Mouse (Mus musculus): ENCODE results near the gene Lgi4. TPM values are rescaled to one million over a fixed set of nuclear protein-coding genes. Genes with fewer than 3 reads are reported as not detected.

Gene Lgi4
- polyA plus RNA-seq, 1 experiment from 2014 or later, result 0.20 TPM

- peaks cover 29% of the 10 kb centered on the region for H3K27me3 ChIP-seq
These were observed 18.7 kb upstream of the Lgi4 start for GRCm38 (mm10) chr7:31040281-31041022.

GRCm38 (mm10) chr7:31041023-31041407, 18.1 kb upstream of the Lgi4 start:
- Histone ChIP-seq H3K9me3 (no peaks in the 10 kb centered on the region), H3K4me3 (no peak overlapping the region), H3K36me3 (no peaks in the 10 kb centered on the region), H3K4me1 (peaks cover 6% of the 10 kb centered on the region; the same call in 1 of the 2 replicates), H3K9ac (replicated peaks) (no peak overlapping the region), H3K4me2 (replicated peaks) (no peak overlapping the region), H3K27ac (replicated peaks) (no peak overlapping the region), H3K27me3 (peaks cover 29% of the 10 kb centered on the region)
- ATAC-seq (replicated peaks), result no peak
- 41% methylated on average over 8 of the region's 8 CpGs for WGBS

More at GRCm38 (mm10) chr7:31040281-31041022, 18.7 kb upstream of the Lgi4 start:
- ATAC-seq (replicated peaks), result no peak
- Histone ChIP-seq H3K27ac (replicated peaks) (no peak overlapping the region), H3K9ac (replicated peaks) (no peak overlapping the region), H3K4me1 (peaks cover 6% of the 10 kb centered on the region; the same call in 1 of the 2 replicates), H3K9me3 (no peaks in the 10 kb centered on the region), H3K4me2 (replicated peaks) (no peak overlapping the region), H3K36me3 (no peaks in the 10 kb centered on the region), H3K4me3 (no peak overlapping the region)
- WGBS, result 81% methylated on average over 12 of the region's 12 CpGs

GRCm38 (mm10) chr7:31041662-31042315, 17.4 kb upstream of the Lgi4 start:
- Histone ChIP-seq H3K36me3 (no peaks in the 10 kb centered on the region), H3K27ac (replicated peaks) (no peak overlapping the region), H3K27me3 (peaks cover 29% of the 10 kb centered on the region), H3K4me2 (replicated peaks) (peak overlapping the region; percentile 21), H3K9me3 (no peaks in the 10 kb centered on the region), H3K4me3 (peak overlapping the region; percentile 11), H3K4me1 (peaks cover 6% of the 10 kb centered on the region; the same call in 1 of the 2 replicates), H3K9ac (replicated peaks) (no peak overlapping the region)
- 3% methylated on average over 28 of the region's 28 CpGs for WGBS
- ATAC-seq (replicated peaks), result no peak

- WGBS, result 41% methylated on average over 10 of the region's 10 CpGs
- Histone ChIP-seq H3K27me3 (peaks cover 29% of the 10 kb centered on the region), H3K4me3 (peak within 1 kb of the TSS; percentile 11), H3K4me1 (peaks cover 6% of the 10 kb centered on the region; the same call in 1 of the 2 replicates), H3K36me3 (no peaks in the 10 kb centered on the region), H3K9me3 (no peaks in the 10 kb centered on the region), H3K9ac (replicated peaks) (no peak within 1 kb of the TSS), H3K4me2 (replicated peaks) (peak within 1 kb of the TSS; percentile 21), H3K27ac (replicated peaks) (no peak within 1 kb of the TSS)
- no peak for ATAC-seq (replicated peaks)
These were observed 16.7 kb upstream of the Lgi4 start, which contains the start of gene Fxyd5 for GRCm38 (mm10) chr7:31042431-31042910. TSS of gene Fxyd5 (minus strand) at chr7:31042481.

- no peaks in the 10 kb centered on the region for H3K36me3 ChIP-seq
- H3K9me3 ChIP-seq, result no peaks in the 10 kb centered on the region
- H3K4me2 ChIP-seq (replicated peaks), result peak overlapping the region; percentile 54
- peak overlapping the region; percentile 17; the same call in 1 of the 2 replicates for H3K9ac ChIP-seq (replicated peaks)
- 21% methylated on average over 5 of the region's 5 CpGs for WGBS
- H3K27me3 ChIP-seq, result peaks cover 36% of the 10 kb centered on the region
- peaks cover 39% of the 10 kb centered on the region for H3K4me1 ChIP-seq
- H3K27ac ChIP-seq (replicated peaks), result peak overlapping the region; percentile 35; the same call in 1 of the 2 replicates
- ATAC-seq (replicated peaks), result peak; percentile 21; the same call in 1 of the 2 replicates
- peak overlapping the region; percentile 38 for H3K4me3 ChIP-seq
These were observed 9.9 kb upstream of the Lgi4 start for GRCm38 (mm10) chr7:31049135-31049845.

- Histone ChIP-seq H3K9ac (replicated peaks) (peak overlapping the region; percentile 17), H3K9me3 (no peaks in the 10 kb centered on the region), H3K4me2 (replicated peaks) (peak overlapping the region; percentile 54), H3K4me1 (peaks cover 39% of the 10 kb centered on the region), H3K4me3 (peak overlapping the region; percentile 38), H3K27me3 (peaks cover 40% of the 10 kb centered on the region), H3K27ac (replicated peaks) (peak overlapping the region; percentile 35; the same call in 1 of the 2 replicates), H3K36me3 (no peaks in the 10 kb centered on the region)
- ATAC-seq (replicated peaks), result peak; percentile 49
- under 1% methylated on average over 11 of the region's 15 CpGs for whole genome bisulfite sequencing
These were observed 9.3 kb upstream of the Lgi4 start for GRCm38 (mm10) chr7:31049846-31050281.

GRCm38 (mm10) chr7:31050487-31050886, 8.7 kb upstream of the Lgi4 start:
- Histone ChIP-seq H3K27me3 (peaks cover 40% of the 10 kb centered on the region), H3K27ac (replicated peaks) (no peak overlapping the region), H3K36me3 (no peaks in the 10 kb centered on the region), H3K9ac (replicated peaks) (peak overlapping the region; percentile 17), H3K4me1 (peaks cover 39% of the 10 kb centered on the region), H3K4me3 (peak overlapping the region; percentile 38), H3K9me3 (no peaks in the 10 kb centered on the region), H3K4me2 (replicated peaks) (peak overlapping the region; percentile 54)
- 1% methylated on average over 6 of the region's 6 CpGs for WGBS
- 0 out of 2 replicates have a peak, but pooled peaks have one; percentile 5 for ATAC-seq (replicated peaks)

GRCm38 (mm10) chr7:31050921-31051320, 8.2 kb upstream of the Lgi4 start:
- H3K4me2 ChIP-seq (replicated peaks), result peak overlapping the region; percentile 54
- H3K27me3 ChIP-seq, result peaks cover 40% of the 10 kb centered on the region
- H3K4me3 ChIP-seq, result peak overlapping the region; percentile 38
- H3K4me1 ChIP-seq, result peaks cover 39% of the 10 kb centered on the region
- peak overlapping the region; percentile 17 for H3K9ac ChIP-seq (replicated peaks)
- no peak; the same call in none of the 2 replicates for ATAC-seq (replicated peaks)
- H3K36me3 ChIP-seq, result no peaks in the 10 kb centered on the region
- no peaks in the 10 kb centered on the region for H3K9me3 ChIP-seq
- WGBS, result 1% methylated on average over 9 of the region's 9 CpGs
- H3K27ac ChIP-seq (replicated peaks), result no peak overlapping the region

GRCm38 (mm10) chr7:31051321-31052021, 7.7 kb upstream of the Lgi4 start, which contains the start of gene Fxyd7:
TSS of gene Fxyd7 (minus strand) at chr7:31051467.
- peaks cover 40% of the 10 kb centered on the region for H3K27me3 ChIP-seq
- peak within 1 kb of the TSS; percentile 38 for H3K4me3 ChIP-seq
- no peaks in the 10 kb centered on the region for H3K9me3 ChIP-seq
- under 1% methylated on average over 28 of the region's 28 CpGs for WGBS
- H3K9ac ChIP-seq (replicated peaks), result peak within 1 kb of the TSS; percentile 17
- no peaks in the 10 kb centered on the region for H3K36me3 ChIP-seq
- no peak within 1 kb of the TSS for H3K27ac ChIP-seq (replicated peaks)
- H3K4me1 ChIP-seq, result peaks cover 39% of the 10 kb centered on the region
- peak within 1 kb of the TSS; percentile 54 for H3K4me2 ChIP-seq (replicated peaks)
- no peak; the same call in 1 of the 2 replicates for ATAC-seq (replicated peaks)

GRCm38 (mm10) chr7:31052251-31052635, 6.9 kb upstream of the Lgi4 start:
- no peaks in the 10 kb centered on the region for H3K36me3 ChIP-seq
- H3K4me2 ChIP-seq (replicated peaks), result peak overlapping the region; percentile 36
- H3K9me3 ChIP-seq, result no peaks in the 10 kb centered on the region
- H3K4me3 ChIP-seq, result peak overlapping the region; percentile 22
- H3K27me3 ChIP-seq, result peaks cover 40% of the 10 kb centered on the region
- peak overlapping the region; percentile 13 for H3K9ac ChIP-seq (replicated peaks)
- H3K4me1 ChIP-seq, result peaks cover 39% of the 10 kb centered on the region
- no peak overlapping the region for H3K27ac ChIP-seq (replicated peaks)
- ATAC-seq (replicated peaks), result no peak
- WGBS, result 2% methylated on average over 22 of the region's 22 CpGs
